Mouse (Mus musculus): ENCODE data around the gene Slc39a5. TPM values are rescaled to one million over a fixed set of nuclear protein-coding genes. Genes with fewer than 3 reads are reported as not detected.

Gene Slc39a5
- total and polyA plus RNA-seq, 3 experiments = not detected

- TF ChIP-seq POLR2AphosphoS2 (IDR thresholded peaks at IDR 0.05; ENCODE audit: low read length) (0 out of 2 replicates have a peak, but pooled peaks have one; percentile 55), JUND (IDR thresholded peaks at IDR 0.05; ENCODE audit: low read depth, low read length) (no peak)
Observed at GRCm38 (mm10) chr10:128424604-128425003, 23.6 kb upstream of the Slc39a5 start (continued).

- no peak for DNase-seq (ENCODE audit: low read depth, low spot score)
- no peak overlapping the region for H3K4me3 ChIP-seq (ENCODE audit: control insufficient read depth in 1 of 2, insufficient read depth in 1 of 2, low read depth in 2 of 2, low read length in 2 of 2)
- TF ChIP-seq RCOR1 (IDR thresholded peaks at IDR 0.05; ENCODE audit: low read depth, low read length) (0 out of 2 replicates have a peak, but pooled peaks have one; percentile 21), TAL1 (IDR thresholded peaks at IDR 0.05; ENCODE audit: low read length) (no peak)
Observed at GRCm38 (mm10) chr10:128422426-128422825, 21.4 kb upstream of the Slc39a5 start.

DNA sequence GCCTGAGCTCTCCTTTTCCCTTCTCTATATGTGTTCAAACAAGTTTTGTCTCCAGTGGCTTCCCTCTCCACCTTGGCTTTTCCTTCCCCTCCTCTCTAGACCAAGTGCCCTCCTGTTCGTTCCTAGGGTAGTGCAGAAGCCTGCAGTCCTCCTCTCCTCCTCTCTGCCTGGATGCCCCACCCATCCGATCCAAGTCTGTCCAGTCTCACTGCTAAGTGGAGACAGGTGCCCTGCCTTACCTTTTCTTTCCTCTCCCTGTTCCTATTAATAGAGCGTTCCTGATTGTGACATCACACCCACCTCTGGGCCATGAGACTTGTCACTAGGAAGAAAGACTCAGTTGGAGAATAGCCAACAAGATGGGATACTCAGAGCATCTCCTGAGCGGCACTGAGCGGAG lies 13.8 kb upstream of the Slc39a5 start:
- H3K9me3 ChIP-seq (replicated peaks; ENCODE audit: insufficient read depth, low read length) = no peaks in the 10 kb centered on the region
- H3K4me1 ChIP-seq (ENCODE audit: control insufficient read depth in 1 of 2, insufficient read depth in 2 of 2, low read length in 2 of 2) = no peaks in the 10 kb centered on the region; a peak in 1 of 4 replicates
- no peak overlapping the region for H3K4me3 ChIP-seq (ENCODE audit: control insufficient read depth in 1 of 2, insufficient read depth in 1 of 2, low read depth in 2 of 2, low read length in 2 of 2)
- no peak for DNase-seq (ENCODE audit: low read depth, low spot score)
- H3K27me3 ChIP-seq (ENCODE audit: control insufficient read depth in 1 of 2, insufficient read depth in 2 of 2, low read length in 2 of 2) = no peaks in the 10 kb centered on the region
- H3K79me2 ChIP-seq (ENCODE audit: control insufficient read depth, insufficient read depth, low read length, poor library complexity) = peaks cover 24% of the 10 kb centered on the region
- no peak overlapping the region for H3K27ac ChIP-seq (ENCODE audit: control insufficient read depth, low read depth, low read length)
- TF ChIP-seq ETS1 (IDR thresholded peaks at IDR 0.05; ENCODE audit: low read depth, low read length) (no peak), MAX (IDR thresholded peaks at IDR 0.05; ENCODE audit: low read length) (no peak), NELFE (IDR thresholded peaks at IDR 0.05; ENCODE audit: low read depth, low read length) (no peak), ELF1 (IDR thresholded peaks at IDR 0.05; ENCODE audit: low read depth, low read length) (no peak), SIN3A (IDR thresholded peaks at IDR 0.05; ENCODE audit: low read length) (no peak), MAZ (IDR thresholded peaks at IDR 0.05; ENCODE audit: low read depth, low read length) (no peak), E2F4 (IDR thresholded peaks at IDR 0.05; ENCODE audit: borderline replicate concordance, low read depth, low read length) (no peak), UBTF (IDR thresholded peaks at IDR 0.05; ENCODE audit: borderline replicate concordance, insufficient read depth, low read depth, low read length) (no peak), GATA1 (IDR thresholded peaks at IDR 0.05; ENCODE audit: low read depth, low read length) (no peak), TCF12 (IDR thresholded peaks at IDR 0.05; ENCODE audit: low read depth, low read length) (no peak), ZMIZ1 (IDR thresholded peaks at IDR 0.05; ENCODE audit: low read depth, low read length) (no peak), GABPA (IDR thresholded peaks at IDR 0.05; ENCODE audit: low read depth, low read length) (no peak)
- H3K9ac ChIP-seq (ENCODE audit: control insufficient read depth, low read depth, low read length, poor library complexity, severe bottlenecking) = no peak overlapping the region
- H3K36me3 ChIP-seq (ENCODE audit: control insufficient read depth in 1 of 2, insufficient read depth in 2 of 2, low read length in 2 of 2) = peaks cover 5 to 6% of the 10 kb centered on the region in 2 experiments

More at GRCm38 (mm10) chr10:128422426-128422825, 21.4 kb upstream of the Slc39a5 start:
- Histone ChIP-seq H3K36me3 (ENCODE audit: control insufficient read depth in 1 of 2, insufficient read depth in 2 of 2, low read length in 2 of 2) (peaks cover 4 to 20% of the 10 kb centered on the region in 2 experiments), H3K9ac (ENCODE audit: control insufficient read depth, low read depth, low read length, poor library complexity, severe bottlenecking) (no peak overlapping the region), H3K9me3 (replicated peaks; ENCODE audit: insufficient read depth, low read length) (no peaks in the 10 kb centered on the region), H3K27me3 (ENCODE audit: control insufficient read depth in 1 of 2, insufficient read depth in 2 of 2, low read length in 2 of 2) (no peaks in the 10 kb centered on the region), H3K27ac (ENCODE audit: control insufficient read depth, low read depth, low read length) (no peak overlapping the region), H3K4me1 (ENCODE audit: control insufficient read depth in 1 of 2, insufficient read depth in 2 of 2, low read length in 2 of 2) (peaks cover 4 to 13% of the 10 kb centered on the region in 2 experiments), H3K79me2 (ENCODE audit: control insufficient read depth, insufficient read depth, low read length, poor library complexity) (no peaks in the 10 kb centered on the region)
